Mouse (Mus musculus) cerebellum, adult 2 months (tissue): ENCODE measurements at regions not wholly inside any gene's neighbourhood (a gene's known extent, or its start where the extent isn't known, plus 50 kb on each side); places are given as distances from the start of the nearest gene placed in this dataset.

ENCODE experiments used
- CTCF ChIP-seq: fragments of 200-500 bp; IDR thresholded peaks from 2 replicates; pipeline ENCODE4 v1.5.1; 2011; ENCODE audit warnings: low read depth, mild to moderate bottlenecking, control low read depth, low read length, moderate library complexity, borderline replicate concordance; ENCODE audit not compliant: insufficient read depth
- POLR2A ChIP-seq: fragments of 200-500 bp; IDR thresholded peaks from 2 replicates; pipeline ENCODE4 v1.6.1; 2011; ENCODE audit warnings: low read length, control low read depth, borderline replicate concordance; ENCODE audit not compliant: insufficient read depth

- TF ChIP-seq CTCF (no peak), POLR2A (no peak)
These were observed 133.0 kb upstream of the Nrsn1 start for GRCm38 (mm10) chr13:25403182-25403795.
